ENCODE assay signal across 8 mouse cellular contexts in the genomic region with DNA sequence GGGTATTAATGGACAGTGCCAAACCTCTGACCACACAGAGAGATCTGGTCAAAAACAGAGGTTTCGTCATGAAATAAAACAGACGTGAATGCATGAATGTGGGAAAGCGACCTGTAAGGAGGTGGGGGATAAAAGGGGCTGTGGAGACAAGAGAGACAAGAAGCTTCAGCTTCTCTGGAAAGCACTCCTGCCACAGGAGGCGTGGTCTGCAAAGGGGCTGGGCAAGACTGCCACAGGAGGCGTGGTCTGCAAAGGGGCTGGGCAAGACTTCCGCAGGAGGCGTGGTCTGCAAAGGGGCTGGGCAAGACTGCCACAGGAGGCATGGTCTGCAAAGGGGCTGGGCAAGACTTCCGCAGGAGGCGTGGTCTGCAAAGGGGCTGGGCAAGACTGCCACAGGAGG.
DNase-seq lines count a peak whose midpoint lies in the region; TF ChIP-seq lines count a peak whose summit lies in the region.
"Not testable (repeated sequence)": the region's sequence is repeated elsewhere in the genome, so short reads cannot be mapped to it uniquely, and the experiment has no call there.

No protein-coding gene starts in this region.

- WGBS in kidney, adult 2 months, result 28% methylated on average over 6 of the region's 9 CpGs

- not testable (repeated sequence) for H3K36me3 ChIP-seq in kidney, adult 2 months (ENCODE audit: control insufficient read depth, insufficient read depth, low read length)

- not testable (repeated sequence) for TF ChIP-seq CTCF in kidney, adult 2 months (conservative IDR thresholded peaks at IDR 0.05; ENCODE audit: insufficient read depth, insufficient read length, low read depth, low read length)

- DNase-seq in ES-CJ7 (ENCODE audit: low read depth, low spot score), result peak; percentile 4
- DNase-seq in adrenal gland, postnatal 10 days, result peak; percentile 22
- peak; percentile 90 for DNase-seq in heart, adult 11 months
- peak; percentile 2 for DNase-seq in kidney, adult 2 months
- DNase-seq in kidney, postnatal 4 days, result peak; percentile 35 to 61
- peak; percentile 26 for DNase-seq in lung, postnatal 36 days
- DNase-seq in ovary, postnatal 36 days (ENCODE audit: low spot score), result peak; percentile 20
- peak; percentile 1 to 27 for DNase-seq in urinary bladder, postnatal 36 days (ENCODE audit: low spot score in 2 of 2)

- H3K27me3 ChIP-seq in kidney, adult 2 months (replicated peaks; ENCODE audit: control insufficient read depth, insufficient read depth, low read length), result not testable (repeated sequence)

- TF ChIP-seq POLR2A in kidney, adult 2 months (IDR thresholded peaks at IDR 0.05; ENCODE audit: low read depth, low read length), result not testable (repeated sequence)

- not testable (repeated sequence) for H3K4me1 ChIP-seq in kidney, adult 2 months (ENCODE audit: control insufficient read depth, insufficient read depth, low read length)

- not testable (repeated sequence) for H3K27ac ChIP-seq in kidney, adult 2 months (ENCODE audit: insufficient read depth, low read depth, low read length)

- not testable (repeated sequence) for H3K4me3 ChIP-seq in kidney, adult 2 months (ENCODE audit: insufficient read depth, low read depth, low read length)

Comparison
In these comparisons a context has a peak if more than half of its experiments do, and no peak if none do; other contexts are left out.
1. DNase-seq: peak in every context shown above with its lines; median percentile 90 in heart, adult 11 months; 48 in kidney, postnatal 4 days; 26 in lung, postnatal 36 days; 22 in adrenal gland, postnatal 10 days; 20 in ovary, postnatal 36 days; 14 in urinary bladder, postnatal 36 days; 4 in ES-CJ7; 2 in kidney, adult 2 months.